ENCODE assay signal across 8 mouse cellular contexts in the genomic region with DNA sequence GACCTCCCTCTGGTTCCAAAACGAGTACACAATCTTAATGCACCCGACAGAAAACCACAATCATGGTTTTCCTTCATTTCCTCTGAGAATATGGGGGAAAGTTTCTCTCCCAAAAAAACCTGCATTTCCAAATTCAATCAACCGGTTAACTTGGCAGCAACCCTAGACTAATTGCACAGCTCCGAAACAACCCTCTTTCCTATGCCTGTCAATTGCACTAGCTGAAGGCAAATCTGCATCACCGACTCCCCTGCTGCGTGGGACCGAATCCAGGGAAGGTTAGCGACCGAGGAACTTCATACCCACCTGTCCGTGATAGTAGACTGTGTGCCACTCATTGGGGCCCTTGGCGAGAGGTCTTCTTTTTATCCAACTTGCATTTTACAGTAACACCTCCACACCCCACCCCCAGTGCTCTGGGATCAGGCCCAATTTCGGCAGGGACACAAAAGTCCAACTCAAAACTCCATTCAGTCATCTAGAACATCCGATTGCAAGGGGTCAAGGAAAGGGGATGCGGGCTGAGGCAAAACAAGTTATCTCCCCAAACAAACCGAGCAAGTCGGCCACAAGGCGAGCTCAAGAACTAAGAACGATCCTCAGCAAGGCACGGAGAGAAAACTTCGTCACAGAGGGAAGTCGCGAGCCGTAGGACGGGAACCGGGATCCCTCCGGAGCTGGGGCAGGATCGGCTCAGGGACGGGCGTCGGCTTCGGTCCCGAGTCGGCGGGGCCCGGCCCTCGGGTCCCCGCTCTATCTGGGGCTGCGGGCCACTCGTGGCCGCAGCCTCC. TPM values are rescaled to one million over a fixed set of nuclear protein-coding genes. Genes with fewer than 3 reads are reported as not detected.
A peak's percentile ranks its signal among the peaks of the same experiment; 100 is the strongest.
DNase-seq lines count a peak whose midpoint lies in the region; ATAC-seq and TF ChIP-seq lines count a peak whose summit lies in the region.

No protein-coding gene starts in this region.

- H3K27me3 ChIP-seq in E14TG2a.4 (ENCODE audit: insufficient read depth, low read length): no peaks in the 10 kb centered on the region
- no peaks in the 10 kb centered on the region; the same call in 1 of the 2 replicates for H3K27me3 ChIP-seq in cerebellum, adult 2 months (ENCODE audit: control insufficient read depth, insufficient read depth, low read length)
- H3K27me3 ChIP-seq in intestine, embryonic 14.5 days (replicated peaks; ENCODE audit: control insufficient read depth, insufficient read depth, low read length): no peaks in the 10 kb centered on the region
- H3K27me3 ChIP-seq in liver, embryonic 13.5 days: peaks cover 42% of the 10 kb centered on the region

- H3K9me3 ChIP-seq in E14TG2a.4 (ENCODE audit: low read length): no peaks in the 10 kb centered on the region
- H3K9me3 ChIP-seq in intestine, embryonic 14.5 days (ENCODE audit: control insufficient read depth, low read length): no peaks in the 10 kb centered on the region
- H3K9me3 ChIP-seq in liver, embryonic 13.5 days (replicated peaks): no peaks in the 10 kb centered on the region

- H3K27ac ChIP-seq in cerebellum, adult 2 months (ENCODE audit: insufficient read depth, low read length): peak overlapping the region; percentile 58
- peak overlapping the region; percentile 94 for H3K27ac ChIP-seq in intestine, embryonic 14.5 days (ENCODE audit: low read depth)
- H3K27ac ChIP-seq in liver, embryonic 13.5 days: peak overlapping the region; percentile 98

- peaks cover 73% of the 10 kb centered on the region for H3K4me1 ChIP-seq in E14TG2a.4 (replicated peaks; ENCODE audit: low read depth, low read length)
- no peaks in the 10 kb centered on the region; the same call in 1 of the 2 replicates for H3K4me1 ChIP-seq in cerebellum, adult 2 months (ENCODE audit: control insufficient read depth, insufficient read depth, low read length)
- peaks cover 36% of the 10 kb centered on the region for H3K4me1 ChIP-seq in intestine, embryonic 14.5 days (replicated peaks; ENCODE audit: control insufficient read depth, insufficient read depth, low read length)
- peaks cover 66% of the 10 kb centered on the region for H3K4me1 ChIP-seq in liver, embryonic 13.5 days (replicated peaks)

- no peak for TF ChIP-seq POLR2A in cerebellum, adult 2 months (IDR thresholded peaks at IDR 0.05; ENCODE audit: borderline replicate concordance, insufficient read depth, low read length)

- peak overlapping the region; percentile 85 for H3K4me2 ChIP-seq in intestine, embryonic 14.5 days (ENCODE audit: low read length)
- H3K4me2 ChIP-seq in liver, embryonic 13.5 days: peak overlapping the region; percentile 77

- TF ChIP-seq CTCF in E14TG2a.4 (conservative IDR thresholded peaks at IDR 0.05; ENCODE audit: low read length): no peak
- no peak for TF ChIP-seq CTCF in cerebellum, adult 2 months (IDR thresholded peaks at IDR 0.05; ENCODE audit: borderline replicate concordance, insufficient read depth, low read depth, low read length)

- under 1% methylated on average over 40 of the region's 40 CpGs for WGBS in cerebellum, adult 2 months
- WGBS in intestine, embryonic 14.5 days: 0% methylated on average over 35 of the region's 40 CpGs
- WGBS in liver, embryonic 13.5 days (ENCODE audit: insufficient replicate concordance): under 1% methylated on average over 40 of the region's 40 CpGs

- ATAC-seq in frontal cortex, adult (ENCODE audit: low TSS enrichment): peak; percentile 8; the same call in 1 of the 2 replicates
- ATAC-seq in intestine, embryonic 14.5 days (replicated peaks; ENCODE audit: low FRiP score, low TSS enrichment, low read depth): no peak
- peak; percentile 56 for ATAC-seq in liver, embryonic 13.5 days (ENCODE audit: low read depth)

- no peak for DNase-seq in frontal cortex, postnatal 25 days (ENCODE audit: low spot score in 2 of 2)
- peak; percentile 67 to 70 for DNase-seq in cerebellum, adult 2 months
- peak; percentile 47 to 49 for DNase-seq in frontal cortex, postnatal 36 days (ENCODE audit: low spot score in 2 of 2)
- peak; percentile 80 for DNase-seq in intestine, embryonic 14.5 days (ENCODE audit: low spot score)
- no peak for DNase-seq in liver, embryonic 13.5 days
- peak; percentile 28 for DNase-seq in right cerebral cortex, postnatal 4 days

- H3K4me3 ChIP-seq in E14TG2a.4 (replicated peaks; ENCODE audit: low read length): peak overlapping the region; percentile 92
- H3K4me3 ChIP-seq in cerebellum, adult 2 months (replicated peaks; ENCODE audit: insufficient read depth, low read depth, low read length): peak overlapping the region; percentile 95
- peak overlapping the region; percentile 88 for H3K4me3 ChIP-seq in intestine, embryonic 14.5 days (ENCODE audit: low read depth, low read length)
- H3K4me3 ChIP-seq in liver, embryonic 13.5 days (replicated peaks): peak overlapping the region; percentile 92

- peaks cover under 1% of the 10 kb centered on the region for H3K36me3 ChIP-seq in E14TG2a.4 (ENCODE audit: insufficient read depth, low read length)
- no peaks in the 10 kb centered on the region; the same call in 1 of the 2 replicates for H3K36me3 ChIP-seq in intestine, embryonic 14.5 days (ENCODE audit: control insufficient read depth, insufficient read depth, low read length)
- H3K36me3 ChIP-seq in liver, embryonic 13.5 days: no peaks in the 10 kb centered on the region

- peak overlapping the region; percentile 93 for H3K9ac ChIP-seq in intestine, embryonic 14.5 days (ENCODE audit: low read length)
- H3K9ac ChIP-seq in liver, embryonic 13.5 days: peak overlapping the region; percentile 98

RNA-seq across cellular contexts. Expression of gene Arhgef12, which starts 2.0 kb away (rescaled TPM):
- polyA plus RNA-seq in cerebellum, adult 2 months (2012; rRNA removed): 61.0 and 63.7 TPM in 2 replicates
- polyA plus RNA-seq in intestine, embryonic 14.5 days (2014; fragmentation: Nextera tagmentation; extraction: Ambion mirVana): 15.9 and 16.5 TPM in 2 replicates
- 4.3 and 5.3 TPM in 2 replicates for polyA plus RNA-seq in liver, embryonic 13.5 days (2015; fragmentation: Nextera tagmentation; extraction: Ambion mirVana)

RNA-seq across cellular contexts. Expression of gene Tmem136, which starts 11.3 kb away (rescaled TPM):
- 17.4 and 18.3 TPM in 2 replicates for polyA plus RNA-seq in cerebellum, adult 2 months (2012; rRNA removed)
- 5.8 and 6.7 TPM in 2 replicates for polyA plus RNA-seq in intestine, embryonic 14.5 days (2014; fragmentation: Nextera tagmentation; extraction: Ambion mirVana)
- polyA plus RNA-seq in liver, embryonic 13.5 days (2015; fragmentation: Nextera tagmentation; extraction: Ambion mirVana): 0.64 and 0.73 TPM in 2 replicates

Comparison
In these comparisons a context has a peak if more than half of its experiments do, and no peak if none do; other contexts are left out.
1. DNase-seq: peak in cerebellum, adult 2 months (2 of 2), frontal cortex, postnatal 36 days (2 of 2), intestine, embryonic 14.5 days (single experiment) and right cerebral cortex, postnatal 4 days (single experiment); none in frontal cortex, postnatal 25 days (0 of 2) and liver, embryonic 13.5 days (single experiment).
2. Peak in every context shown above with its lines, with median percentiles within 50 percentile points of each other: H3K4me3 ChIP-seq and H3K27ac ChIP-seq.